Mouse (Mus musculus) limb, embryonic 14.5 days (tissue): ENCODE measurements around the gene Ccer1. TPM values are rescaled to one million over a fixed set of nuclear protein-coding genes. Genes with fewer than 3 reads are reported as not detected.
A peak's percentile ranks its signal among the peaks of the same experiment; 100 is the strongest.
"Not testable (repeated sequence)": the region's sequence is repeated elsewhere in the genome, so short reads cannot be mapped to it uniquely, and the experiment has no call there.

ENCODE experiments used
- ATAC-seq: fragments of 200-750 bp; cut with Nextera tagmentation; 2 replicates; pipeline ENCODE4 v1.8.0; 2017; ENCODE audit warnings: low read depth, moderate number of reproducible peaks, moderate TSS enrichment; ENCODE audit not compliant: low FRiP score
- DNase-seq: peaks from one replicate; pipeline ENCODE4 v3.0.0-alpha.2; 2015; ENCODE audit warnings: low spot score
- H3K27ac ChIP-seq: fragments of 300-500 bp; sonication (generic); replicated peaks from 2 replicates; pipeline ENCODE4 v1.5.1; 2014; ENCODE audit warnings: low read depth, mild to moderate bottlenecking, low read length, moderate library complexity, mixed read lengths
- H3K27me3 ChIP-seq: fragments of 300-500 bp; sonication (generic); 2 replicates; pipeline ENCODE4 v1.6.1; 2014; ENCODE audit warnings: low read length, mixed read lengths; ENCODE audit not compliant: control insufficient read depth, insufficient read depth
- H3K36me3 ChIP-seq: fragments of 300-500 bp; sonication (generic); 2 replicates; pipeline ENCODE4 v1.6.1; 2014; ENCODE audit warnings: mild to moderate bottlenecking, low read length, moderate library complexity, mixed read lengths; ENCODE audit not compliant: control insufficient read depth, insufficient read depth
- H3K4me1 ChIP-seq: fragments of 300-500 bp; sonication (generic); 2 replicates; pipeline ENCODE4 v1.6.1; 2014; ENCODE audit warnings: antibody characterized with exemption, low read length, mixed read lengths; ENCODE audit not compliant: control insufficient read depth, insufficient read depth
- H3K4me2 ChIP-seq: fragments of 300-500 bp; sonication (generic); replicated peaks from 2 replicates; pipeline ENCODE4 v1.6.1; 2014; ENCODE audit warnings: low read depth, mild to moderate bottlenecking, low read length, moderate library complexity; ENCODE audit not compliant: severe bottlenecking
- H3K4me3 ChIP-seq: fragments of 300-500 bp; sonication (generic); replicated peaks from 2 replicates; pipeline ENCODE4 v1.5.1; 2014; ENCODE audit warnings: low read length
- H3K9ac ChIP-seq: fragments of 300-500 bp; sonication (generic); 2 replicates; pipeline ENCODE4 v1.6.1; 2014; ENCODE audit warnings: mild to moderate bottlenecking, low read depth, low read length, moderate library complexity; ENCODE audit not compliant: severe bottlenecking
- H3K9me3 ChIP-seq: fragments of 300-500 bp; sonication (generic); 2 replicates; pipeline ENCODE4 v1.6.1; 2016; ENCODE audit warnings: low read length; ENCODE audit not compliant: control insufficient read depth
- POLR2A ChIP-seq: fragments of 200-500 bp; IDR thresholded peaks from 2 replicates; pipeline ENCODE4 v1.8.0; 2012; ENCODE audit warnings: inconsistent platforms, mild to moderate bottlenecking, moderate library complexity, borderline replicate concordance; ENCODE audit not compliant: insufficient read depth, insufficient read length; ENCODE audit errors: extremely low read depth
- WGBS: fragments of 180-500 bp; shearing (Covaris S2); extraction: QIAGEN DNeasy Blood & Tissue Kit; methylation state at CpG from one replicate; pipeline ENCODE4 v1.1.7; 2014; 5-methylcytosine and 5-hydroxymethylcytosine counted together
- polyA plus RNA-seq, 2 experiments: library from polyadenylated mRNA; depleted of rRNA in 1 of 2; stranded (reverse) in 1 of 2; unstranded in 1 of 2; fragments of >200 nt; fragmentation: Nextera tagmentation in 1 of 2; extraction: Ambion mirVana in 1 of 2; gene quantifications; 2 replicates each; pipeline versions ENCODE4 v1.2.1 to v1.2.3; 2012 to 2014

Ccer1 gene
- polyA plus RNA-seq, 2 experiments: not detected

DNA sequence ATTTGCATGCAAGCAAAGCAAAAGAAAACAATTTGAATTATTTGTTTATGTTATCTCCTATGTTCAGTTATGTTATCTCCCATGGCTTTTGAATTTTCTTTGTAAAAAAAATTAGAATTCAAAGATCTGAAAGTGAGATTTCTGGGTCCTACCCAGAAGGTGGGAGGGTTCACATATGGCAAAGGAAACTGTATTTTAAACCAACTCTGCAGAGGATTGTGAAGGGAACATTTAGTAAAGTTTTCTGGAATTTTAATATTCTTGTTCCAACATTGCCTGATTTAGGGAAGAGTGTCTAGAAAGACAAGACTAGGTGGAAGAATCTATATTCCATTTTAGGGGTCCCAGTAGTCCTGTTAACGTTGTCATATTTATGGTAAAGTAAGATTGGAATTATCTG, 24.4 kb downstream of the Ccer1 start:
- DNase-seq (no peak), ATAC-seq (no peak)
- whole genome bisulfite sequencing: 84% methylated on average over 1 of the region's 1 CpGs
- no peak overlapping the region for H3K4me2 ChIP-seq
- H3K36me3 ChIP-seq: no peaks in the 10 kb centered on the region
- no peak overlapping the region for H3K9ac ChIP-seq
- H3K4me1 ChIP-seq: peaks cover 3% of the 10 kb centered on the region; the same call in 1 of the 2 replicates
- TF ChIP-seq POLR2A: no peak
- no peak overlapping the region for H3K27ac ChIP-seq
- no peaks in the 10 kb centered on the region for H3K9me3 ChIP-seq
- H3K4me3 ChIP-seq: no peak overlapping the region
- no peaks in the 10 kb centered on the region for H3K27me3 ChIP-seq

DNA sequence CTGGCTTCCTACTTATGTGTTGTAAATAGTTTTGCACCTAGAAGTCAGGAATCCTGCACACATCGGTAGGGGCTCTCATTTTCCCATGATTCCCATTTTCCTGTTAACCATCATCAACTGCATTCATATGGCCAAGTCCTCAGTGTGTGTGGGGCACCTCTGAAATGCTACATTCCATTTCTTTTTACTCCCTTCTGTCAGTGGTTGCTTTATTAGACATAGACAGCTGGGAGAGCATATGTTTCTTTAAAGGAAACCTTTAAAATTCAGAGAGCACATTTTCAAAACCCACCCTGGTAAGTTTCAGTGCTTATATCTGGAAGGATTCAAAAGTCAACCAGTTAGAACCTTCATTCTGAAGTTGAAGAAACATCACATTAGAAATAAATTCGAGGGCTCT, 25.2 kb downstream of the Ccer1 start:
- Histone ChIP-seq H3K9ac (no peak overlapping the region), H3K36me3 (no peaks in the 10 kb centered on the region), H3K27me3 (no peaks in the 10 kb centered on the region), H3K27ac (no peak overlapping the region), H3K4me1 (peaks cover 3% of the 10 kb centered on the region; the same call in 1 of the 2 replicates), H3K9me3 (no peaks in the 10 kb centered on the region), H3K4me2 (no peak overlapping the region), H3K4me3 (no peak overlapping the region)
- no peak for TF ChIP-seq POLR2A
- ATAC-seq: no peak
- WGBS: 52% methylated on average over 2 of the region's 2 CpGs
- DNase-seq: no peak

DNA sequence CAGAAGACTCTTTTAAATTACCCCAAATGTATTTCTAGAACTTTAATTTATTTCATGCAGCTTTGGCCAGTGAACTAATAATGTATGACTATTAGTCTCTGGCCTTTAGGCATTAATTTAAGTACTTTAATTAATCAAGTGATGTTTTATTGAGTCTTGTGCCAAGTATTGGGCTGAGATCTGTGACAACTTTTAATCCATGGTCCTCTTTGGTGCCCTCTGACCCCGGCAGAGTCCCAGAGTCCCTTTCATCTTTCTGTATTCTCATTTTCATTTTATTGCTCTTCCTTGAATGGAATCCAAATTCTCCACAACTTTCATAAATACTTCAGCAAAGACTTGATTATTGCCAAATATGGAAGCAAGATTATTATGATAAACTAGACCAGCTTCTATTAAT, 27.8 kb downstream of the Ccer1 start:
- Histone ChIP-seq H3K4me1 (peaks cover 3% of the 10 kb centered on the region; the same call in 1 of the 2 replicates), H3K4me3 (no peak overlapping the region), H3K9me3 (no peaks in the 10 kb centered on the region), H3K36me3 (no peaks in the 10 kb centered on the region), H3K4me2 (no peak overlapping the region), H3K9ac (no peak overlapping the region), H3K27me3 (no peaks in the 10 kb centered on the region), H3K27ac (no peak overlapping the region)
- ATAC-seq (no peak), DNase-seq (no peak)
- 81% methylated on average over 1 of the region's 1 CpGs for WGBS
- TF ChIP-seq POLR2A: no peak

DNA sequence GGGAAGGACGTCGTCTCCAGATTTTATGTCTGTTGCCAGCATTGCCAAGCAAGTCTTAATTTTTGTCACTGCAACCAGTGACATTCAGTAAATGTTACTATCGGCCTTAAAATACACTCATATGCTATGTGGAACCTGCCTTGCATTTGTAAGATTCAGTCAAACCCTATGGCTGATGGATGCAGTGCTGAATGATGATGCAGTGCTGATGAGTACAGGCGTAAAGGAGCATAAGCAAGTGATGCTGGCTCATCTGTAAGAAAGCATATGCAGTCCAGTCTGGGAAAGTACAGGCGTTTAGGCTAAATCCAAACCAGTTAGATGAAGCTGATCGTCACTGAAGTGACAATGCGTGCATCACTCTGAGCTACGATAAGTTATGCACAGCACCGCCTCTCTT, 29.9 kb downstream of the Ccer1 start:
- no peak for ATAC-seq
- Histone ChIP-seq H3K36me3 (no peaks in the 10 kb centered on the region), H3K9ac (no peak overlapping the region), H3K4me2 (no peak overlapping the region), H3K27ac (no peak overlapping the region), H3K9me3 (no peaks in the 10 kb centered on the region), H3K27me3 (no peaks in the 10 kb centered on the region), H3K4me3 (no peak overlapping the region), H3K4me1 (peaks cover 3% of the 10 kb centered on the region; the same call in 1 of the 2 replicates)
- WGBS: 94% methylated on average over 9 of the region's 9 CpGs
- no peak for DNase-seq
- no peak for TF ChIP-seq POLR2A

DNA sequence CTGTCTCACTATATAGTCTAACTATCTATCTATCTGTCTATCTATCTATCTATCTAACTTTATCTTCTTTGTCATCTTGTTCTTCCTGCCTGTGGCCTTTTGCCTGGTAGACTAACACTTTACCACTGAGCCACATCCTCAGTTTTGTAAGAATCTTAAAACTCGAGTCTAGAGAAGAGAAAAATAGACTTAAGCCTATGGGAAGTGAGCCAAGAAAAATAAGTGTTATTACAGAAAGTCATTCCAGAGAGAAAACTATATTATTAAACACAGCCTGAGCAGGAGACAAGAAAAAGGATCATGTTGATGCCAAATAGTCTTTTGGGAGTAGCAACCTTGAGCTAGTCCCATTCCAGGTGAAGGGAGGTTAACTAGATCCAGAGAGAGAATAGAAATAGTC, 33.1 kb downstream of the Ccer1 start:
- Histone ChIP-seq H3K4me2 (no peak overlapping the region), H3K27me3 (no peaks in the 10 kb centered on the region), H3K36me3 (no peaks in the 10 kb centered on the region), H3K9me3 (no peaks in the 10 kb centered on the region), H3K4me1 (no peaks in the 10 kb centered on the region), H3K27ac (no peak overlapping the region), H3K9ac (no peak overlapping the region), H3K4me3 (no peak overlapping the region)
- TF ChIP-seq POLR2A: no peak
- WGBS: 25% methylated on average over 1 of the region's 1 CpGs
- ATAC-seq: no peak
- peak; percentile 59 for DNase-seq

DNA sequence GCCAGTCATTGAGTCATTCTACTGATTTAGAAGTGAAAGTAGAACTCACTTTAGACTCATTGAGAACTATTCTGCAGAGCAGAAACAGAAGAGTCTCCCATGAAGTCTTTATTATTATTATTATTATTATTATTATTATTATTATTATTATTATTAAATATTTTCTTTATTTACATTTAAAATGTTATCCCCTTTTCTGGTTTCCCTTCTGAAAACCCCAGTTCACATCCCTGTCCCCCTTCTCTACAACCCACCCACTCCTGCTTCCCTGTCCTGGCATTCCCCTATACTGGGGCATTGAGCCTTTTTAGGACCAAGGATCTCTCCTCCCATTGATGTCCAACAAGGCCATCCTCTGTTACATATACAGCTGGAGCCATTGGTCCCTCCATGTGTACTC, 33.8 kb downstream of the Ccer1 start, which contains the start of gene C030005K15Rik:
Gene C030005K15Rik (minus strand): TSS at position 101 of the 400 bp plus-strand sequence.
- not testable (repeated sequence) for H3K9ac ChIP-seq, H3K27ac ChIP-seq, ATAC-seq, H3K4me2 ChIP-seq, H3K4me1 ChIP-seq, H3K9me3 ChIP-seq, H3K27me3 ChIP-seq, H3K4me3 ChIP-seq, DNase-seq, H3K36me3 ChIP-seq

Other genes with a start within 250 kb of the Ccer1 start
- gene Dcn, start 213.4 kb upstream of the Ccer1 start, polyA plus RNA-seq (2012; rRNA removed): 435 and 512 TPM in 2 replicates
- gene Dcn, start 213.4 kb upstream of the Ccer1 start, polyA plus RNA-seq (2014; fragmentation: Nextera tagmentation; extraction: Ambion mirVana): 720 and 758 TPM in 2 replicates
- 402 and 410 TPM in 2 replicates for gene Lum, start 127.9 kb upstream of the Ccer1 start, polyA plus RNA-seq (2012; rRNA removed)
- 586 and 602 TPM in 2 replicates for gene Lum, start 127.9 kb upstream of the Ccer1 start, polyA plus RNA-seq (2014; fragmentation: Nextera tagmentation; extraction: Ambion mirVana)
- 119 and 122 TPM in 2 replicates for gene Kera, start 86.2 kb upstream of the Ccer1 start, polyA plus RNA-seq (2012; rRNA removed)
- 151 and 180 TPM in 2 replicates for gene Kera, start 86.2 kb upstream of the Ccer1 start, polyA plus RNA-seq (2014; fragmentation: Nextera tagmentation; extraction: Ambion mirVana)
- 78.1 and 79.8 TPM in 2 replicates for gene Epyc, start 49.0 kb upstream of the Ccer1 start, polyA plus RNA-seq (2012; rRNA removed)
- gene Epyc, start 49.0 kb upstream of the Ccer1 start, polyA plus RNA-seq (2014; fragmentation: Nextera tagmentation; extraction: Ambion mirVana): 25.6 and 38.4 TPM in 2 replicates
- not detected in 2 replicates for gene C030005K15Rik, start 33.7 kb downstream of the Ccer1 start, polyA plus RNA-seq (2012; rRNA removed)
- not detected in 2 replicates for gene C030005K15Rik, start 33.7 kb downstream of the Ccer1 start, polyA plus RNA-seq (2014; fragmentation: Nextera tagmentation; extraction: Ambion mirVana)